Mouse (Mus musculus) kidney, adult 2 months (tissue): ENCODE results near the gene Slc18a3.

Experiments
- CTCF ChIP-seq: fragments of 200-500 bp; conservative IDR thresholded peaks from 2 replicates; pipeline ENCODE4 v1.5.1; 2011; ENCODE audit warnings: low read depth, mild to moderate bottlenecking, control low read depth, low read length, moderate library complexity, mixed read lengths; ENCODE audit not compliant: insufficient read depth, insufficient read length
- POLR2A ChIP-seq: fragments of 200-500 bp; IDR thresholded peaks from one replicate; pipeline ENCODE4 v1.6.1; 2011; ENCODE audit warnings: low read depth, low read length, control low read depth

- no peak for TF ChIP-seq CTCF
- TF ChIP-seq POLR2A, result no peak
Measured at GRCm38 (mm10) chr14:32492521-32492920, 27.9 kb upstream of the Slc18a3 start.
